Mouse (Mus musculus): Measurements from ENCODE around the gene Vps53. TPM values are rescaled to one million over a fixed set of nuclear protein-coding genes. Genes with fewer than 3 reads are reported as not detected.

Vps53 gene
- polyA plus RNA-seq, 1 experiment from 2014 or later: 72.0 TPM

- Histone ChIP-seq H3K4me2 (no peak overlapping the region), H3K36me3 (replicated peaks) (peaks cover 17% of the 10 kb centered on the region), H3K27ac (no peak overlapping the region), H3K27me3 (replicated peaks) (no peaks in the 10 kb centered on the region), H3K4me1 (no peaks in the 10 kb centered on the region), H3K9me3 (no peaks in the 10 kb centered on the region), H3K9ac (no peak overlapping the region), H3K4me3 (no peak overlapping the region)
- ATAC-seq (replicated peaks): no peak
- WGBS: 91% methylated on average over 7 of the region's 7 CpGs
Measured at GRCm38 (mm10) chr11:76064411-76064810, 115.0 kb downstream of the Vps53 start.

- 93% methylated on average over 2 of the region's 2 CpGs for WGBS
- no peaks in the 10 kb centered on the region for H3K27me3 ChIP-seq (replicated peaks)
Measured at GRCm38 (mm10) chr11:76060906-76061305, 118.5 kb downstream of the Vps53 start.

GRCm38 (mm10) chr11:76059971-76060370 lies 119.5 kb downstream of the Vps53 start:
- H3K27me3 ChIP-seq (replicated peaks): no peaks in the 10 kb centered on the region
- no peak overlapping the region for H3K27ac ChIP-seq
- no peaks in the 10 kb centered on the region for H3K9me3 ChIP-seq
- no peak overlapping the region for H3K9ac ChIP-seq
- no peak overlapping the region for H3K4me2 ChIP-seq
- ATAC-seq (replicated peaks): no peak
- no peaks in the 10 kb centered on the region for H3K4me1 ChIP-seq
- WGBS: 83% methylated on average over 7 of the region's 7 CpGs
- H3K4me3 ChIP-seq: no peak overlapping the region
- peaks cover 12% of the 10 kb centered on the region for H3K36me3 ChIP-seq (replicated peaks)

More at GRCm38 (mm10) chr11:76060906-76061305, 118.5 kb downstream of the Vps53 start:
- Histone ChIP-seq H3K9me3 (no peaks in the 10 kb centered on the region), H3K9ac (no peak overlapping the region), H3K27ac (no peak overlapping the region), H3K4me2 (no peak overlapping the region), H3K4me1 (no peaks in the 10 kb centered on the region), H3K36me3 (replicated peaks) (peaks cover 17% of the 10 kb centered on the region), H3K4me3 (no peak overlapping the region)
- no peak for ATAC-seq (replicated peaks)

- no peaks in the 10 kb centered on the region for H3K27me3 ChIP-seq (replicated peaks)
- no peak overlapping the region for H3K27ac ChIP-seq
- no peak for ATAC-seq (replicated peaks)
- peaks cover 2% of the 10 kb centered on the region; the same call in 1 of the 2 replicates for H3K36me3 ChIP-seq (replicated peaks)
- no peak overlapping the region for H3K4me2 ChIP-seq
- WGBS: 23% methylated on average over 3 of the region's 3 CpGs
- no peak overlapping the region for H3K9ac ChIP-seq
- no peaks in the 10 kb centered on the region for H3K4me1 ChIP-seq
- H3K9me3 ChIP-seq: no peaks in the 10 kb centered on the region
- no peak overlapping the region for H3K4me3 ChIP-seq
Measured at GRCm38 (mm10) chr11:76056487-76056886, 123.0 kb downstream of the Vps53 start.

GRCm38 (mm10) chr11:76052496-76052895 lies 127.0 kb downstream of the Vps53 start:
- no peak overlapping the region for H3K27ac ChIP-seq
- no peaks in the 10 kb centered on the region for H3K4me1 ChIP-seq
- no peak overlapping the region for H3K4me2 ChIP-seq
- H3K4me3 ChIP-seq: no peak overlapping the region
- ATAC-seq (replicated peaks): no peak
- no peaks in the 10 kb centered on the region for H3K9me3 ChIP-seq
- no peak overlapping the region for H3K9ac ChIP-seq
- H3K27me3 ChIP-seq (replicated peaks): no peaks in the 10 kb centered on the region
- 93% methylated on average over 5 of the region's 5 CpGs for WGBS
- no peaks in the 10 kb centered on the region for H3K36me3 ChIP-seq (replicated peaks)

- Histone ChIP-seq H3K9ac (no peak overlapping the region), H3K4me3 (no peak overlapping the region), H3K36me3 (replicated peaks) (0 out of 2 replicates have a peak, but pooled peaks cover under 1% of the 10 kb centered on the region), H3K27ac (no peak overlapping the region), H3K9me3 (no peaks in the 10 kb centered on the region), H3K4me1 (no peaks in the 10 kb centered on the region), H3K4me2 (no peak overlapping the region), H3K27me3 (replicated peaks) (no peaks in the 10 kb centered on the region)
- no peak for ATAC-seq (replicated peaks)
- WGBS: 36% methylated on average over 5 of the region's 5 CpGs
Measured at GRCm38 (mm10) chr11:76050967-76051512, 128.4 kb downstream of the Vps53 start.

GRCm38 (mm10) chr11:76050509-76050908 lies 128.9 kb downstream of the Vps53 start:
- H3K27ac ChIP-seq: no peak overlapping the region
- H3K27me3 ChIP-seq (replicated peaks): no peaks in the 10 kb centered on the region
- H3K9me3 ChIP-seq: no peaks in the 10 kb centered on the region
- H3K4me2 ChIP-seq: no peak overlapping the region
- no peak overlapping the region for H3K4me3 ChIP-seq
- no peak for ATAC-seq (replicated peaks)
- 0 out of 2 replicates have a peak, but pooled peaks cover 3% of the 10 kb centered on the region for H3K36me3 ChIP-seq (replicated peaks)
- no peak overlapping the region for H3K9ac ChIP-seq
- 38% methylated on average over 3 of the region's 3 CpGs for WGBS
- no peaks in the 10 kb centered on the region for H3K4me1 ChIP-seq

- H3K4me2 ChIP-seq: no peak overlapping the region
- no peaks in the 10 kb centered on the region for H3K27me3 ChIP-seq (replicated peaks)
- no peaks in the 10 kb centered on the region for H3K9me3 ChIP-seq
- WGBS: 84% methylated on average over 6 of the region's 6 CpGs
- H3K4me1 ChIP-seq: peaks cover 6% of the 10 kb centered on the region; the same call in 1 of the 2 replicates
- H3K36me3 ChIP-seq (replicated peaks): 0 out of 2 replicates have a peak, but pooled peaks cover 3% of the 10 kb centered on the region
- ATAC-seq (replicated peaks): no peak
- no peak overlapping the region for H3K9ac ChIP-seq
- no peak overlapping the region for H3K27ac ChIP-seq
- no peak overlapping the region for H3K4me3 ChIP-seq
Measured at GRCm38 (mm10) chr11:76045367-76045766, 134.1 kb downstream of the Vps53 start.

GRCm38 (mm10) chr11:76044468-76044867 lies 135.0 kb downstream of the Vps53 start:
- Histone ChIP-seq H3K27ac (no peak overlapping the region), H3K4me3 (no peak overlapping the region), H3K27me3 (replicated peaks) (no peaks in the 10 kb centered on the region), H3K9me3 (no peaks in the 10 kb centered on the region), H3K36me3 (replicated peaks) (0 out of 2 replicates have a peak, but pooled peaks cover 3% of the 10 kb centered on the region), H3K9ac (no peak overlapping the region), H3K4me2 (no peak overlapping the region), H3K4me1 (peaks cover 6% of the 10 kb centered on the region; the same call in 1 of the 2 replicates)
- 76% methylated on average over 6 of the region's 6 CpGs for WGBS
- no peak for ATAC-seq (replicated peaks)

GRCm38 (mm10) chr11:76042882-76043281 lies 136.6 kb downstream of the Vps53 start:
- peaks cover 6% of the 10 kb centered on the region; the same call in 1 of the 2 replicates for H3K4me1 ChIP-seq
- 0 out of 2 replicates have a peak, but pooled peaks cover 3% of the 10 kb centered on the region for H3K36me3 ChIP-seq (replicated peaks)
- H3K27ac ChIP-seq: no peak overlapping the region; the same call in 1 of the 2 replicates
- no peak overlapping the region for H3K4me3 ChIP-seq
- no peak for ATAC-seq (replicated peaks)
- H3K9me3 ChIP-seq: no peaks in the 10 kb centered on the region
- no peak overlapping the region for H3K4me2 ChIP-seq
- WGBS: 45% methylated on average over 5 of the region's 5 CpGs
- H3K27me3 ChIP-seq (replicated peaks): no peaks in the 10 kb centered on the region
- no peak overlapping the region for H3K9ac ChIP-seq

GRCm38 (mm10) chr11:76042041-76042638 lies 137.3 kb downstream of the Vps53 start:
- Histone ChIP-seq H3K27me3 (replicated peaks) (no peaks in the 10 kb centered on the region), H3K4me2 (no peak overlapping the region), H3K9ac (no peak overlapping the region), H3K9me3 (no peaks in the 10 kb centered on the region), H3K4me3 (no peak overlapping the region), H3K4me1 (peaks cover 6% of the 10 kb centered on the region; the same call in 1 of the 2 replicates), H3K27ac (no peak overlapping the region), H3K36me3 (replicated peaks) (0 out of 2 replicates have a peak, but pooled peaks cover 3% of the 10 kb centered on the region)
- WGBS: 68% methylated on average over 10 of the region's 10 CpGs
- no peak for ATAC-seq (replicated peaks)

GRCm38 (mm10) chr11:76040761-76041376 lies 138.6 kb downstream of the Vps53 start:
- H3K27me3 ChIP-seq (replicated peaks): no peaks in the 10 kb centered on the region
- H3K4me3 ChIP-seq: no peak overlapping the region
- H3K9me3 ChIP-seq: no peaks in the 10 kb centered on the region
- H3K9ac ChIP-seq: no peak overlapping the region
- H3K4me2 ChIP-seq: no peak overlapping the region
- no peak for ATAC-seq (replicated peaks)
- no peak overlapping the region for H3K27ac ChIP-seq
- peaks cover 6% of the 10 kb centered on the region; the same call in 1 of the 2 replicates for H3K4me1 ChIP-seq
- WGBS: 82% methylated on average over 4 of the region's 4 CpGs
- 0 out of 2 replicates have a peak, but pooled peaks cover 2% of the 10 kb centered on the region for H3K36me3 ChIP-seq (replicated peaks)

All from midbrain, embryonic 15.5 days (tissue).